Mouse (Mus musculus): ENCODE measurements around the gene Clcnkb.

Clcnkb gene

DNA sequence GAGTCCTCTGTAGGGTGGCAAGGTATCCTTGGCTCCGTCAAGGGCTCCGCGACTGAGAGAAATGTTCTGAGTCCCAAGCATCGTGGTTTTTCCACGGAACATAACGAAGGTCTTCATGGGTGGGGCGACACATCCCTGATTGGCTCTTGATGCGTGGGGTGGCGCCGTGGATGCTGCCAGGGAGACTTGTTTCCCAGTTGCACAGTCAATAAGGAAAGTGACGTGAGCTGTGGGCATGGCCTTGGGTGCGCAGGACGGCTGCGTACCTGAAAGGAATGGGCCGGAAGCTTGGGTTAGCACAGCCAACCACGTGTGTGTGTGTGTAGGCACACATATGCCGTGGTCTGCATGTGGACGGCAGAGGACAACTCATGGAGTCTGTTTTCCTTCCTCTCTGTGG, 17.4 kb upstream of the Clcnkb start:
- DNase-seq = no peak

DNA sequence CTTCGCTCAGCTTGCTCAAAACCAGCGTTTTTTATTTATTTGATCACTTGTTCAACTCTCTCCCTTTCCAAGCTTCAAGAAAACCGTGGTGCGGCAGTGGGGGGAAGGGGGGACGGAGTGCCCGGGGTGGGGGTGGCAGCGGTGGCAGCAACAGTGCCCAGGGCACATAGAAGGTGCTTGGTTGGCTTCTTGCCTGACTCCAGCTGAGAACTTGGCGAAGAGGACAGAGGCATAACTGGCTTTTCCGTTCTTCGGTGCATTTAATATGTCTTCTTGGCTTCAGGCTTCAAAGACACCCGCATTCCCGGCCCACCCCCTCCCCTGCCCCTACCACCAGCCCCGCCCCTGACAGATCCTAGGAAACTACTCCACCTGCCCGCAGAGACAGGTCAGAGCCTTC, 16.9 kb upstream of the Clcnkb start:
- peak; percentile 57 for DNase-seq

DNA sequence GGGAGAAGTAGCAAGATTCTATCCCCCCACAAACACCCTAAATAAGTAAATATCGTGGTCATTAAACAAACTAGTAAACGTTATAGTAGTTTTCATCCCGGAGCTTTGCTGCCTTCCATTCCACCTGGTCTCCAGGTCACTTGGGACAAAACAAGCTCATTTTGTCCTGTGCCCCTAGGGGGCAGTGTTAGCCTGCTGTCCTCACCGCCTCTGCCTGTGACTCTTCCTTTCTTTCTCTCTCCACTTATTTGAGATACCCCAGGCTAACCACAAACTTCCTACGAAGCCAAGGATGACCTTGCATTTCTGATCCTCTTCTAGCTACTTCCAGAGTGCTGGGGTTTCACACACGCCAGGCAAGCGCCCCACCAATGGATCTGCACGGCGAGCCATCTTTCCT, 15.2 kb upstream of the Clcnkb start:
- DNase-seq = peak; percentile 85

DNA sequence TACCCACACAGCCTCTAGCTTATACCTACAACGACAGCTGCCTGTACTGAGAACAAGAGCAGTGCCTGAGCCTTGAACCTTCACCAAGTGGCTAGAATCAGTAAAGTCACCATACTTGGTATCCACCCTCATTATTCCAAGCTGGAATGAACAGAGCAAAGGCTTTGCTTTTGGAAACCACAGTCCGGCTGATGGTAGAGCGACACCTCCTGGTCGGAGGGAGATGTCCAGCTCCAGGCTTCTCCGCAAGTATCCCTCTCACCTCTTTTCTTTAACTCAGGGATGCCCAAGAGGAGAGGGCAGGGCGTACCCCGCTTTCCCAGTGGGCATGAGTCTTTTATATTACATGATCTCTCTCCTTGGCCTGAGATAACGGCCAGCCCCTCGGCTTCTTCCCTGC, 14.0 kb upstream of the Clcnkb start:
- peak; percentile 74 for DNase-seq

DNA sequence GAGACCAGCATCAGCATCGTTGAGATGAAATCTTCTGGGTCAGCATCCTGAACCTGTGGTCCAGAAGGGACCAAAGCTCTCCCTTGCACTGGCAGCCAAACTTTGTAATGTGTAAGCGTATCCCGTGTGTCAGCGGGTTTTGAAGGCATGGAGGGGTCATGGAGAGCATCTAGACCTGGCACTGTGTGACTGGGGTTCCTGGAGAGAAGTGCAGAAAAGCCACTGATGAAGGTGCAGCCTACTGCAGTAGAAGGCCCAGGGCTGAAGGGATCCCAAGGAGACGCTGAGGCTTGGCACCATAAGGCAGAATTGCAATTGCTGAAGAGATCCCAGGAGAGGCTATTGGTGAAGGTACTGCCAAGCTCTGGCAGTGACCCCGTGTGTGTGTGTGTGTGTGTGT, 13.6 kb upstream of the Clcnkb start:
- DNase-seq = no peak

DNA sequence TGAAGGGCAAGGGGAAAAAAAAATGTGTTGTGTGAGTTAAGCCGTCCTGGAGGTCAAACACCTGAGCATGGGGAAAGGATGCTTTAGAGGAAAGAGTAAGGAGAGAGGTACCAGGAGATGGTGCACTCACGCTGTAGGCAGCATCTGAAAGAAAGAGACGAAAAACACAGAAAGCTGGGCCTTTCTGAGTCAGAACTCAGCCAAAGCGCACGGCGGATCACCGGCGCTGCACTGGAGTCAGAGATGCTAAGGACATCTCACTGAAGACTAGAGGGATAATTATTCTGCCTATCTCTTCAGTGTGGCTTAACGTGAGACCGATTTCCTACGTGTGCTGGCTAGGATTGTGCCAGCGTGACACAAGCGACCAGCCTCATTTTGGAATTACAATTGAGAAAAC, 12.1 kb upstream of the Clcnkb start:
- DNase-seq = no peak

DNA sequence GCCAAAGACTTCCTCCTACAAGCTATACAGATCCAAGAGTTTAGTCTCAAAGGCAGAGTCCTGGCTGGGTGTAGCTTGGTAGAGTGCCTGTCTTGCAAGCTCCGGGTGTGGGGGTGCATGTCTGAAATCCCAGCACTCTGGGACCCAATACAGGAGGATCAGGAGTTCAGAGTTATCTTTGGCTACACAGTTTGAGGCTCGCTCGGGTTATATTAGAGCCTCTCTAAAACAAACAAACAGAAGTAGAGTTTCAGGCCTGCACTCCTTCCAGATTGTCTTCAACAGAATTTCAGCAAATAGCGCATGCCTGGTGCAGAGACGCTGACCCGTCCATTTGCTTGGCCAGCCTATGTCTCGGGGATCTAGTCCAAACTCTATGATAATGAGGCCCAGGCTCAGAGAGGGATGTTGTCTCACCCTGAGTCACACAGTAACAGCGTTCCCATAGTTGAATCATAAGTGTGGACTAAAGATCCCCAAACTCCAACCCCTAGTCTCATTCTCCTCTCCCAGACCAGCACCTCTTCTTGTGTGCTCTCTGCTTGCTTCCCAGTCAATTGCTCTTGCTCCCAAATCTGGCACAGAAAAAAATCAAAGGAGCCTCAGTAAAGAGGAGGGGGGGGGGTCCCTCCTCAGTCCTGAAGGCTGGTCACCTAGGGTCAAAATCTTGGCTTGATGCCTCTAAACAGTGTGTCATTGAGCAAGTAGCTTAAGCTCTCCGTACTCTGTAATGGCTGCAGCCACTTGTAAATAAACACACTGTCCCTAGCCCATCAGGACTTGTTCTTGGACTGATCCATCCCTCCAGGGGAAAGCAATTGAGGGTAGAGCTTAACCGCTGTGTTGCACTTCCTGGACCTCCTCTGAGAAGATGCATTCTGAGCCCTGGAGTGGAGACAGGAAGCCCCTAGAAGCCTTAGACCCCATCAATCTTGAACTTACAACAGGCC, 11.3 kb upstream of the Clcnkb start:
- no peak for DNase-seq

DNA sequence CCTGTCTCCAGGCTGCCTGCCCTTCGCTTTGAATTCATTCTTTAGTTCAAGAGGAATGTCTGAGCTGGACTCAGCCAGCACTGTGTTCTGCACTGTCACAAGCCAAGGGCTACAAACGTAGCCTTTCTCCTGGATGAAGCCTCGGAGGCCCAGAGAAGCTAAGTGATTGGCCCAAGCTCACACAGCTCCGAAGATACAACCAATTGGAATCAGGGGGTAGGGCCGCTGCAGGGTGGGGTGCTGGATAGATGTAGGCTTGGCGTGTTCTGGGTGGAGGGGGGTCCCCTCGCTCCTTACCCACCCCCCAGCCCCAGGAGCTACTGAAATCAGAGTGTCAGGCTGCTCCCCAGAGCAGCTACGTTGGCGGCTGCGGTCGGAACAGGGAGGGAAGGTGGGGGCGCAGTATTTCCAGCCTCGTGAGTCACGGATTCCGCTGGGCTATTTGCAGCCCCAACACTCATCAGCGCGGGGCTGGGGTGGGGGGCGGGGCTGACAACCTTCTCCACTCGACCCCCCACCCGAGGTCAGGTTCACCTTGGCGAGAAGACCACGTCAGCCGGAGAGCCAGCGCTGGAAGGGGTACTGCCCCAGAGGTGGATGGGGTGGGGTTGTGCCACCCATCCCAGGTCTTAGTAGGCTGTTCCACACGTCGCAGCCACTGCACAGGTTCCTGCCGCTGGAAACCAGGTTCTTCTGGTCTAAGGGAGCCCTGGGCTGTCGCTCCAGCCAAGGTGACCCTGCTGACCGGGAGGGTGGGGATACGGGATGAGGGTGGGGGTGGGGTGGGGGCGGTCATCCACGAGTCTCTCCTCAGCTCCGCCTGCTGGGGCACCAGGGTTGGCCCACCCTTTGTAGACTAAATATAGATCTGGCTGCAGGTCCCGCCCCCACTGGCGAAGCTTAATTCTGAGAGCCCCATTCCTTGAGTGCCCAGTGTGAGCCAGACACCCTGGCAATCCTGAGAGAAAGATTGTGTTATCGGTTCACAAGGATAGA, 10.0 kb upstream of the Clcnkb start:
- DNase-seq = peak; percentile 70

DNA sequence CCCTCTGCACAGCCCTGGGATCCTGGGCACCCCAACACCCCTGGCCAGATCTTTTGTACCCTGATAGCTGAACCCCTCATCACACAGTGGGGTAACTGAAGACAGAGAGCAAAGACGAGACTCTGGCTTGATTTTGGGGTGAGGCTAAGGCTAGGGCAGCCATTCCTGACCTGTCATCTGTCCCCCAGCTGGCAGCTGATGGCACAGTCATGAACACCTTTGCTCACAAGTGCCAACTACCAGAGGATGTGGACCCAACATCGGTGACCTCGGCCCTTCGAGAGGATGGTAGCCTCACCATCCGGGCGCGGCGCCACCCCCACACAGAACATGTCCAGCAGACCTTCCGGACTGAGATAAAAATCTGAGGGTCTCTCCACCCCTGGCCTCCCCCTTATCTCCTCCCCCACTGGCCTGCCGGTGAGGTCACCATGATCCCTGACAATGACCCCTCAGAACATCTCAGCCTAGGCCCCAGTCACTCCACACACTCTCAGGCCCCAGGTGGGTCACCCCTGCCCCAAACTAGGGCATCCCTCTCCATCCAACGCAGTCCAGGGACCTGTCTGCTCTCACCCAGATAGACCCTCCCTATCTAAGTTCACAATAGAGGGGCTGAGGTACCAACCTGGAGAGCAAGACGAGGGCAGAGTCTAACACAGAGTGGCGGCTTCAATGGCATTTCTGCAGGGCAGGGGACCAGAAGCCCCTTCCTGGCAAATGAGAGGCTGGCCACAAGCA, 8.0 kb upstream of the Clcnkb start:
- DNase-seq = no peak

DNA sequence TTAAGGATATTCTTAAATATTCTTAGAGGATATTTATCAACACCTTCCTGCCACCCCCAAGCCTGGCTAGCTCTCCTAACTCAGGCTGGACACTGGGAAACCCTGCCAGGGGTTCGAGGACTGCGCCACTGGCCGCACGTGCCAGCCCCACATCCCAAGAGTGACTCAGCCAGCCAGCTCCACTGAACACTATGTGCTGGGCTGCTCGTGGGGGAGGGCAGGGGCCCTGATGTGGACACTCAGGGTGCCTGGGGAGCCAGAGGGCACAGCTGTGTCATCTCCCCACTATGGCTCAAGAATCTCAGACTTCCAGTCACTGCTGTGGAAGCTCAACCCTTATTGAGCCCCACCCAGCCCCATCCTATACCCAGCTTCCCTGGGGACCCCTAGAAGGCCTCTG, 7.5 kb upstream of the Clcnkb start:
- no peak for DNase-seq

DNA sequence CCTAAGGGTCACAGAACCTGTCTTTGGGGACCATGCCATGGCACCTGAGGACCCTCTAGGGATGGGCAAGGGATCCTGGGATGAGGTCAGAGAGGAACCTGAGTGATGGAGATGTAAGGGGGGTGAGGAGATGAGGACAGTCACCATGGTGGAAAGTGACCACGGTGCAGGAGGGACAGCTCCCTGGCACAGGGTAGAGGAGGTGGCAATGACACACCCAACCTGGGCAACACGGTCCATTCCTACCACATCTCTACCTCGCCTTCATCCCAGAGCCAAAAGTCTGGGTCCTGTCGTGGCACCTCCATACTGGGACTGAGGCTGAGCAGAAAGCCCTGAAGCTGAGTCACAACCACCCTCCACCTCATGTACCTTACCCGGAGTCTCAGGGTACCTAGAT, 7.0 kb upstream of the Clcnkb start:
- DNase-seq = no peak

DNA sequence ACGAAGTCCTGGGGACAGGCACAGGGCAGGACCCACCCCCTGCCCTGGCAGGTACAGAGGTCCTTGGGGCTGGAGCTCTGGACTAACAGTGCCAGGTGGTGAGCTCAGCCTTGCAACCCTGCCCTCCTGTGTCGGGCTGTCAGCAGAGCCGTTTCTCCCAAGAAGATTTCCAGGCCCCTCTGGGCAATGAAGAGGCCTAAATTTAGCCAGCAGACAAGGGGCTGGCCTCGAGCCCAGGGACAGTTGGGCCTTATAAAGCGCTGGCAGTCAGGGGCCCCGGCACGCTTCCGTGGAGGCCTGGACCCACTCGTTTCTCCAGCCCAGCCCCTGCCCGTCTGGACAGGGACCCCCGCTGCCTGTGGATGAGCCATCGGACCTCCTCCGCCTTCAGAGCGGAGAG, 5.6 kb upstream of the Clcnkb start:
- no peak for DNase-seq

DNA sequence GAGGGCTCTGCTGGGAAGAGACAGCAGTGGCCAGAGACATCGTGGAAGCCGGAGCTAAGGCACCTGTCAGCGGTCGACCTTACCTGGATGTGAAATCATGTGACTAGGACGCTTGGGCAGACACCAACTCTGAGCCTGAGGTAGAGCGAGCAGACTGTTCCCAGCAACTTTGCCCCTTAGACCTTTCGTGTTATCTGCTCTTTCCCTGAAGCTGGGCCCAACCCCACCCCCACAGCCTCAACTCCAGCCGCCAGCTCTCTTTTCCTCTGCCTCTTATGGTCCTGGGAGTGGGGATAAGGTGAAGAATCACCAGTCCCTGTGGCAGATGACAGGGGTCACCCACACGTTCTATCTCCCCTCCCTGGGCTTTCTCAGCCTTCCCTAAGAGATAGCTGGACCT, 5.1 kb upstream of the Clcnkb start:
- no peak for DNase-seq

DNA sequence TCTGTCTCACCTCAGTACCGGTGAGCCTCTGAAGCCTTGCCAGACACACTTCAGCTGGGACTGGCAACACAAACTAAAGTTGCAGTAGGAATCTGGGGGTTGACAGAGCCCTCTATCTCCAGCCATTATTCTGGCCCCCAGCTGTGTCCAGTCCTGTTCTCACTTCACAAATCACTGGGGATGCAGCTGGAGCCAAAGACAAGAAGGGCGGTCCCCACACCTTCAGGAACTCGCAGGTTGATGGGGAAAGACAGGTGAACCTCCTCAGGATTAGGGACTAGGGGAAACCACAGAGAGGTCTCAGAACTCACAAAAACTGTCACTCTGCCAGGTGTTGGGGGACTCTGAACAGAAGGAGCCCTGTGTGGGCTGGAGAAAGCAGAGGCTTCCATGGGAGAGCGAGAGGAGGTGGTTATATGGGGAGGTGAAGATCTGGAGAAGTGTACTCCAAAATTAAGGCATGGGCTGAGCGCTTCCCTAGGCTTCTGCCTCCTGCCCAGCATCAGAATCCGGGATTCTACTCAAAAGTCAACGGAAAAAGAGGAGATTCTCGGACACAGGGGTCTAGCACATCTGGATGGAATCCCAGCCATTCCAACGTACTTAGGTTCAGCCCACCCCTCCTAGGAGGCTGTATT, 4.5 kb upstream of the Clcnkb start, which contains the start of gene Hspb7:
TSS of gene Hspb7 (plus strand) at position 588 of the 638 bp plus-strand sequence.
- DNase-seq = no peak

DNA sequence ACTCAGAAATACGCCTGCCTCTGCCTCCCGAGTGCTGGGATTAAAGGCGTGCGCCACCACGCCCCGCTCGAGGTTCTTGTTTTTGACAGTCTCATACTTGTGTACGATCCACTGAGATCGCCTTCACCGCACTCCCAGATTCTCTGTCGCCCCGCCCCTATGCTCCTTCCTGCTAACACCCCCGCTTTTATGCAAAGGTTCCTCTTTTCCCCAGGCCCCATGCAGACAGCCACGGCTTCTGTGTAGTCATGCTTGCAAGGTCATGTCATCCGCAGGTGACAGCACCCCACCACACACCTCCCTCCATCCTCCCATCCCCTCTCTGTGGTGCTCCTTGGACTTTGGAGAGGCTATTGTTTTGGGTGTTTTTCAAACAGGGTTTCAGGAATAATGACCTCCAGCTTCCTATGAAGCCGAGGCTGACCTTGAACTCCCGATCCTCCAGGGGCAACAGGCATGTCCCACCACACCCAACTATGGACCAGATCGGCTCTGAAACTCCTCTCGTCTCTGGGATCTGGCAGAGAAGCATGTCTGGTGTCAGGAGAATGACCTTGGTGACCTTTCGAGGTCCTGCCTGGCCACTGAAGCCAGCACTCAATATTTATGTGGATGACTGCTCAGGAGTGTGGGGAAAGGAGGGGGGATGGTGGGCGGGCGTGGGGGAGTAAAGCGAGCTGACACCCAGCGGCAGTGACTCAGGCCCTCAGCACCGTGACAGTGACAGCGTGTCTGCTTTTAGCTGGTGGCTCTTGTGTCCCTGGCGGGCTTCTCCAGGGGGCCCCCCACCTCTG, 3.8 kb upstream of the Clcnkb start:
- DNase-seq = no peak

DNA sequence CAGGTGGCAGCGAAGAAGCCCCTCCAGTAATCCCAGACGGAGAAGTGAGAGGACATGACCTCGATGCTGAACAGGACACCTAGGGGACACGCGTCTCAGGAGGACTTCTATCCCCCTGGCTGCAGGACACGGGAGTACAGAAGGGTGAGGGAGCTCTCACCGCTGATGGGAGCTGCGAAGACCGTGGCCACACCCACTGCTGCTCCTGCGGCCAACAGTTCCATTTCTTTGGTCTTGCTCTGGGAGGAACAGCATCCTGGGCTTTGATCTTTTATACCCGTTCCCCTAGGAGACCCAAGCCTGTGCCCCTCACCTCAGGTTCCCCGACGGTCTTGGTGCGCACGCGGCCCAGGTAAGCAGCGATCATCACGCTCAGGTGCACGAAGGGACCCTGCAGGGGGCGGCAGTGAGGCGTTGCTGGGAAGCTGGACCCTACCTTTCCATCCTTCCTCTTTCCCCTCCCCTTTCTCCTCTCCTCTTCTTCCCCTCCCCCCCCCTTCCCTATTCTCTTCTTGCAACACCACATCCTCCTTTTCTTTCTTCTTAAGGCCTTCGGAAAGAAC, 4.3 kb downstream of the Clcnkb start:
- no peak for DNase-seq

DNA sequence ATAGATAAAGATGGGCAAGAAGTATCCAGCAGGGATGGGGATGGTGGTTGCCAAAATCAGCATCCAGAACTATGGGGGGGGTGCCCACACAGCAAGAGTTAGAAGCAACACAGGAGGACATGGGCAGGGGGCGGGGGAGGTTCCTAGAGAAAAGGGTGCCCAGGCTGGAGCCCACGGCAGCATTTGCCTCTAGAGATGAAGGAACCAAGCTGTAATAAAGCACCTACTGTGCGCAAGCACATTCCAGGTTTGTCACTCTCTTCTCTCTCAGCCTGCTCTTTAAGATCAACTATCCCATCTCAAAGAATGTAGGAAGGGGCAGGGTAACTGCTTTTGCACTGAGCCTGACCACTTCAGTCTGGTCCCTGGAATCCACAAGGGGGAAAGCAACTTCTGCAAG, 7.2 kb downstream of the Clcnkb start:
- no peak for DNase-seq

DNA sequence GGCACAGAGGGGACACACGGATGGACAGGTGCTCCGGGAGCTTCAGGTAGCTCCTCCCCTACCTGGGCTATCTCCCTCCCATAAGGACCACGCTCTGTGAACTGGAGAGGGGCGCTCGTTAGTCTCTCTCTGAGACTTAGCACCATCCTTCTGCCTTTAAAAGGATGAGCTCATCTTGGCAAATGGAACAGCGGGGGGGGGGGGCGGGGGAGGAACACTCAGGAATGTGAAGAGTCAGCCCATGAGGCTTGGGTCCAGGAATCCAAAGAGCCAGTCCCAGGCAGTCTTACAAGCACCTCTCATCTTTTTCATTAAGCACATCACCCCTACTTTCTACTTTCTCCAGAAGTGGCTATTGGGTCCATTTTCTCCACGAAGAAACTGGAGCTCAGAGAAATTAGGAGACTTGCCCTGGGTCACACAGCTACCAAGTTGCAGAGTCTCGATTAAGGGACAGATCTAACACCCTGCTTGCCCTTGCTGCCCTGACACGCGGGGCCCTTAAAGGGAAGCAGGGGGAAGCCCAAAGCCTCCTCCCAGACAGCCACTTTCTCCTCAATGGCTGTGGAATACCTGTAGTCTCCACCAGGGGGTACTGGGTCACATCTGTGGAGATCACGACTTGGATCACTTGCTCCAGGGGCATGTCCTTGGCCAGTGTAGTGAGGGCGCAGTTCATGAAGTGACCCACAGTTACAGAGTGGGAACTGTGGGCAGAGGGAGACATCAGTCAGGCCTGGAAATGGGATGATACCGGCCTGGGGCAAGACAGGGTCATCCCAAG, 9.1 kb downstream of the Clcnkb start:
- peak; percentile 66 for DNase-seq

DNA sequence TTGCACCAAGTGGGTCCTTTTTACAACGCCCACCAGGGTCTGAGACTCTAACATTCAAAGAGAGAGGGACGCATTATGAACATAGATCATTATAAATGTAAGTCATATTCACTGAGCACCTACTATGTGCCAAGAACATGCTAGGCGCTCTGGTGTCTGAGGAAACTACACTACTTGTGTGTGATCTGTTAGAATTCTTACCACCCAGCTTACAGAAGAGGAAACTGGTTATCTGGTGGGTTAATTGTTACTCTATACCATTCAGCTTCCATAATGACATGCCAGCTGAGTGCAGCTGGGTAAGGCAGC, 10.5 kb downstream of the Clcnkb start:
- no peak for DNase-seq

DNA sequence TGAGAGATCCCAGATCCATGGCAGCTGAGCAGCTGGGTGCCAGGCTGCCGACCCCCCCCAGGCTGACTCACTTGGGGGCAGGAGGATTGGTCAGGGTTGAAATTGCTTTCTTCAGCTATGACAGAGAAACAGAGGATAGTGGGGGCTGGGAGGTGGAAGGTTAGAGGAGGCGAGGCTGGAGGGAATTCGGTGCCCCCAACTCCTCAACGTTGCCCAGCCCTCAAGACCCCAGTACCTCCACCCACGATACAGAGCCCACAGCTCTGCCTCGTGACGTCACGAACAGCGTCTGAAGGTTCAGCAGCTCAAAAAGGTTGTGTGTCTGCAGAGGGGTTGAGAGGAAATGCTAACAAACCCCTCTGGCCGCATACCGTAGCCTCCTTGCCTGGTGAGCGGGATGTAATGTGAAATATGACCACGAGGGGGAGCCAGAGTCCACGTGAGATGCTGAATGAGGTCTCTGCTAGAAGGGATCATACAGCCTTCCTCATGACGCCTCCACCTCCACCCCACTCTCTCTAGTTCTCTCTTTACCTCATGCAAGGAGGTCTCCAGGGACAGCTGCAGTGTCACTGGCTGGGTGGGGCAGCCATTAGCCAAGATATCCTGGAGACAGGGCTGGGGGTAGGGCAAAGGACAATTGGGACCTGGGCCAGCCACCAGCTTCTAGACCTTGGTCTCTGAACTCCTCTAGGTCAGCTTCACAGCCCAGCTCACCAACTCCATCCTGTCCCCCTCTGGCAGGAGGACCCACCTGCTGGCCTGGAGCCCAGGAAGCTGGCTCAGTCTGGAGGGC, 11.1 kb downstream of the Clcnkb start:
- DNase-seq = peak; percentile 92
